Mouse (Mus musculus) T-helper 17 cell (primary cell): ENCODE measurements around the gene Ccdc146.

Experiments
- in situ Hi-C, 2 experiments: fragments of 300-600 bp; cut with MboI, MseI; formaldehyde crosslinking; loops; 1 replicate in 1 of 2; 2 replicates in 1 of 2; pipeline ENCODE4 v1.15.1; 2025; ENCODE audit warnings: high pct_unique_total_duplicates in 2 of 2

Gene Ccdc146

DNA sequence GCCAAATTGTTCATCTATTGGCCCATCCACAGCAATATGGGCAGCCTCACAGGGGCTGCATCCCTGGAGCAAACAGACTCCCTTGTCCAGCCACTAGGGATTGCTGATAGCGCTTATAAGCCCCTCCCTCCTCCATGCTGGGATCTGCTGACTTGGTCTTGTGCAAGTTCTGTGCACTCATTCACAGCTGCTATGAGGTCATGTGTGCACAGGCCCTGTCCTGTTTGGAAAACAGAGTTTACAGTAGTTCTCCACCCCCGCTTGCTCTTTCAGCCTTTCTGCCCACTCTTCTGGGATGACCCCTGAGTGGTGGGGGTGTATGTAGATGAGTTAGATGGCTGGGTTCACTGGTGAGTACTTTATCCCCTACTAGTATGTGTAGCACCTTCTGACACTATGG lies 157.4 kb downstream of the Ccdc146 start:
- in situ Hi-C loops = loop anchor here in 1 of 2 experiments (5.0 kb wide), 1 partner anchor 320 kb away; no protein-coding TSS in a partner anchor

DNA sequence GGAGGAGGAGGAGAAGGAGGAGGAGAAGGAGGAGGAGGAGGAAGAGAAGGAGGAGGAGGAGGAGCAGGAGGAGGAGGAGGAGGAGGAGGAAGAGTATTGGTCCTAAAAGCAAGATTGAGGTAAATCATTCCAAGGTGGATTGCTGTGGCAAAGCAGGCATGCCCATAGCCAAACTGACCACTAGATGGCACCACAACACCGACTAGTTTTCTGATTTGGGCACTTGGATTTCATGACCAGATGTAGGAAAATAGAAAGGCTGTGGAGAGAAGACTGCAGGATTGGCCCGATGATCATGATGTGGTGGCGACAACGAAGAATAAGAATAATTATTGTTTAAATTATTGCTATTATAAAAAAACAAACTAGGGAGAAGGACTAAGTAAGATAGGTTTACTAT lies 159.4 kb downstream of the Ccdc146 start:
- in situ Hi-C loops = loop anchor here in 1 of 2 experiments (5.0 kb wide), 1 partner anchor 322 kb away; no protein-coding TSS in a partner anchor

DNA sequence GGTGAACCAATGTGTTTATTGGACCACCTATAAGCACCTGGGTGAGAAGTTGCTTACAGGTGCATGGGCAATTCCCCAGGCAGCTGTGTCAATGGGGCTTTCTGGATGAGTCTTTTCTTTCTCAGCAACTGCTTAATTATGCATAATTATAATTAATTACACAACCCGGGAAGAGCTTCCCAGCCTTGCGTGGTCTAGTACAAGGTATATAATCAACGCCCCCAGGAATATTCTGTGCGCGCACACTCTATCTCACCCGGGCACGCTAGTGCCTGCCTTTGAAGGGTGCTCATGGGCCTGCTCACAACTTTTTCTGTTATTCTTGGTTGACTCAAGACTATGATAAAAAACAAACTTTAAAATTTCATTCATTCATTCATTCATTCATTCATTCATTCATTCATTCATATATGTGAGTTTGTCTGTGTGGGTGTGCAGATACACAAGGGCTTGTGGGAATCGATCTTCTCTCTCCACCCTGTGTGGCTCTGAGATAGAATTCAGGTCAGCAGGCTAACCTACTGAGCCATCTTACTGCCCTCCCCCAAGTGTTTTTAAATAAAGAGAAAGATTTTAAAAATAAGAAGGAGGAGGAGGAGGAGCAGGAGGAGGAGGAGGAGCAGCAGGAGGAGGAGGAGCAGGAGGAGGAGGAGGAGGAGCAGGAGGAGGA lies 160.0 kb downstream of the Ccdc146 start:
- in situ Hi-C loops = loop anchor here (5.0 kb wide), 3 partner anchors 158 to 378 kb away; partner anchors contain the start of genes Ccdc146 (in 1 of the 2) and Fam185a (in 1 of the 2)

DNA sequence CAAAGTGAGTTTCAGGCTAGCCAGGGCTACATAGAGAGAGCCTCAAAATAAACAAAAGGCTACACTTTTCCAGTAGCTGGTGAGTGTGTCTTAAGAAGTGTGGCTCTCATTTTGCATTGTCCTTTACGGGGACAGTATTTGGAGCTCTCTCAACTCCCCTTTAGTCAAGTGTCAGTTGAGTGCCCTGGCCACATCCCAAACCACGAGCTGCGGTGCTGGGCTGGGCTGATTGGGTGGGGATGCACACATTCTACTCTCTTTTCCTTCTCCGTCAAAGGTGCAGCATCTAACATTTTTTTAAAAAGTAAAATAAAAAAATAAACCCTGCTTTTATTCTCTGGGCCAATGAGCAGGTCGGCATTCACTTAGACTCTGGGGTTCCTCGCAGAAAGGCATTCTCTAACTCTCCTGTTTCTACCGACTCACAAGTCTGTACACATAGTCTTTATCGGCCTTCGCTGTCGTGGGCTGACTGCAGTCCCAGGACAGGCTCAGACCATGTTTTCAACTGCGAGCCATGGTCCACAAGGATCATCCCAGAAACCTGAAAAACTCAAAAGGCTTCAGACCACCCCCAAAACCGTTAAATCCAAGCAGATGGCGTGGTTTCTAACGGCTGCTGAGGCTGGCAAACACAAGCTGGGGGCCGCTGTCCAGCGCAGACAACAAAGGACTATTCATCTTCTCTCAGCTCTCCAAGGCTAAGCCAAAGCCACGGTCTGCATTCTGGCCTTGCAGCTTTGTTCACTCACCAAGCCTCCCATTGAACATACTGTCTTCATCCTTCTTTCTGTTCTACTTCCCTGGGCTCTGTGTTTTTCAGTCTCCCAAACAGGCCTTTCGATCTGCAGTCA lies 161.0 kb downstream of the Ccdc146 start:
- in situ Hi-C loops = loop anchor here in 1 of 2 experiments (5.0 kb wide), 2 partner anchors 159 to 379 kb away; partner anchors contain the start of genes Ccdc146 and Fam185a

DNA sequence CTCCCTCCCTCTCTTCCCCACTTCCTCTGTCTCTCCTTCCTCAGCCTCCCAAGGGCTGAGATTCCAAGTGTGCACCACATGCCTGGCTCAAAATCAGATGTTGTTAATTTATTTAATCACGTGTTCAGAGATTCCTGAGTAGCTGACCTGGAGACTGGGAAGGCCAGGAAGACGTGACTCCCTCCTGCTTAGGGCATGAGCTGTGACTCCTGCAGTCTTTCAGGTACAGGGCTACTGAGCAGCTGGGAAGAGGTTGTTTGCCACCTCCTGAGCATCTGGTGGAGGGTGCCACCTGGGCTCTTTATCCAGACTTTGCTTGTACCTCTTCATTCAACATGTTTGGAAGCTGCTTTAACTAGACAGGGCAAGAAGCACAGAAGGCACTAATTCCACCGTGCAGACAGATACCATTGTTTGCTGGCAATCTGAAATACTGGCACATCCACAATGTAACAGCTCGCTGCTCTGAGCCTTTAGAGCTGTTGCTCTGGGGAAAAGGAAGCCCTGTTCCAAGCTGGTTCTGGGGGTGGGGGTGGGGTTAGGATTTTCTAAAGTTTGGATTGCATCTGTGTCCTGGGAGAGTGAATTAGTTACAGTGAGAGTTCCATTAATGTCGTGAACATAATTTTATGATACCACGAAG lies 163.2 kb downstream of the Ccdc146 start:
- in situ Hi-C loops = loop anchor here in 1 of 2 experiments (5.0 kb wide), 2 partner anchors 161 to 381 kb away; partner anchors contain the start of genes Ccdc146 and Fam185a

DNA sequence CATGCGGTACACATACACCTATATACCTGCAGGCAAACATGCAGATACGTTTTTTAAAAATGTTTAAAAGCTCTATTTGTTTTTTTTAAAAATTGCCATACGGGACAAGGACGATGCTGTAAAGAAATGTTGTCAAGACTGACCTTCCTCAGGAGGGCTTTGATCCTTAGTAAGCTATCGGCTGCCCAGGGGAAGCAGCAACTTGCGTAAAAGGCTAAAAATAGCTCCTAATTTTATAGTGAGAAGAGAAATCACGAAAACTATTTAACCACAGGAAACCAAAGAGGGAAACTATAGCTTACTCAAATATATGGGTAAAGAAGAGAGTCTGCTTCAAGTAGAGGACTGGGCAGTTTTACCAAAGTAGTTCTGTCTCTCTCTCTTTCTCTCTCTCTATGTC lies 163.7 kb downstream of the Ccdc146 start:
- in situ Hi-C loops = loop anchor here in 1 of 2 experiments (5.0 kb wide), 2 partner anchors 162 to 382 kb away; partner anchors contain the start of genes Ccdc146 and Fam185a

DNA sequence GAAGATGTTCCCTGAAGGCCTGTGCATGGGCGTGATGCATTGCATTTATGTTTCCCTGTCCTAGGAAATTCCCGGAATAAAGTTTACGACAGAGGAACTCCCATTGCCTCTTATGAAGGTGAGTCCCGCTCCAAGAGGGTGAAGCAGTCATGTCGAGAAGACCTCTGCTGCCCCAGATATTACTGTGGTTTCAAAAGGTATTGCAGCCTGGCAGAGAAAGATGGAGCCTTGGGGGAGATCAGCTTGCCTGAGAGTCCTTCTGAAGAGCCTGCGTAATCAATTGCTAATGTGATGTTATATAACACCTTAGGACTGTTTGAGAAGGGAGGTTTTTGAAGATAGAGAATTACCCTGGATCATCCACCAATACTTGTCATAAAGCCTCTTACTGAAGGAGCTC lies 166.7 kb downstream of the Ccdc146 start:
- in situ Hi-C loops = no loop called here

DNA sequence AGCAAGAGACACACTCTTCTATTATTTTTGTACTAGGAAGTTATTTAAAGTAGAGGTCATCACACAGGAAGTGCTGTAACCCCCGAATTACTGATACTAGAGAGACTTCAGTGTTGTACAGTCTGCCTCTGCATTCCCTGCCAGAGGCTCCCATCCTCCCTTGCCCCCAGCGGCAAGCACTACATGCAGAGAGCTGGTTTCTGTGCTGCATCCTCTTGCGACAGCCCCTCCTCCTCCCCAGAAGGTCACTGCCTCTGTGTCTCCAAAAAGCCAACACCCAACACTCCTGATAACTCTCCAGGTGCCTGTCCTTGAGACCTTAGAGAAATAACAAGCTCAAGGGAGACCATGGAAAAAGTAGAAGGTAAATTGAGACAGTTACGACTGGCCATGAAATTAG lies 167.4 kb downstream of the Ccdc146 start:
- in situ Hi-C loops = no loop called here

DNA sequence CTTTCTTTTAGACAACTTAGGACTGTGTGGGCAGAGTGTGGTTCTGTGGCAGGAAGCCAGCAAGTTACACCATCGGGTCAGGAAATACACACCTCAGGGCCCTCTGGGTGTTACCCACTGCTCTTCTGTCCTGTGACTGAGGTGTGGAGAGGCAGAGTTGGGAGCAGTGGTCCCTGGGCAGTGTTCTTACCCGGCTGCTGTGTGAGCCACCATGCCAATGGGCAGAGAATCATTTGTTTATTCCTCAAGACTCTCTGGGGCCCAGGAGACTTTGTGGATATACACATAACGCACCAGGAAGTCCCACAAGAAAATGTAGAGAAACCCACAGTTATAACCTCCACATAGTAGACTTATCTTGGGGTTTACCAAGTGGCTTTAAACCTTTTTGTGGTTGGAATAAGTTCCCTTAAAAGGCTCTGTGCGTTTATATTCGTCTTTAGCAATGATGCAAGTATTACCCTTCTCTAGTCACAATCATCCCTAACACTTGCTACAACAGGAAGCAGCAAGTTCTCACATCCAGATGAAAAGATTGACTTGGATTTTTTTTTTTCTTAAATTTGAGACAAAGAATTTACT lies 168.8 kb downstream of the Ccdc146 start:
- in situ Hi-C loops = no loop called here

DNA sequence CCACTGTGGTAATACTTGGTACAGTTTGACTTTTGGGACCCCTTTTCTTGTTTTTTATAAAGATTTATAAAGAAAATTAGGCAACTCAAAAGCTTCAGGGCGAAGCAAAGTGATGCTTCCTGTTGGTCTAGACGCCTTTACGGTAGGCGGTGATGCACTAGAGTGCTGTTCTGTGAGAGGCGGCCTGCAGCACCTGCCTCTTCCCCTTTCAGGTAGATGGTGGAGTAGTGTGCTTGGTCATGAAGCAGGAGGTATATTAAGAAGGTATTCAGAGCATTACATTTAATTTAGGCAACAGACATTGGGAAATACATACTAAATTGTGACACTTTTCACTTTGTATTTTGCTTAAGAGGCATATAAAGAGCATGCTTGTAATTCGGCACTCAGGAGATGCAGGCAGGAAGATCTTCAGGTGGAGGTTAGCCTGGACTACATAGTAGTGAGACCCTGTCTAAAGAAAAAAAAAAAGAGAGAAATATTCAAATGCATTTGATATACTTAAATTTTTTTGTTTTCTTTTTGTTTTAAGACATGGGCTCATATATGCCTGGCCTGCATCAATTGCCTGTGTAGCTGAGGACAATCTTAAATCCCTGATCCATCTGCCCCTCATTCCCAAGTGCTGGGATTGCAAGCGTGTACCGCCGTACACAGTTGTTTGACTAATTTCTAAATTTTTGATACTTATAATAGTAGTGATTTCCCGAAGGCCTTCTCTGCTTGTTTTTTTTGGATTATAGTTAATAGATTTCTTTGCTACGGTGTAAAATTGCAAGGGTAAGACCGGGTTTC lies 169.5 kb downstream of the Ccdc146 start:
- in situ Hi-C loops = no loop called here

DNA sequence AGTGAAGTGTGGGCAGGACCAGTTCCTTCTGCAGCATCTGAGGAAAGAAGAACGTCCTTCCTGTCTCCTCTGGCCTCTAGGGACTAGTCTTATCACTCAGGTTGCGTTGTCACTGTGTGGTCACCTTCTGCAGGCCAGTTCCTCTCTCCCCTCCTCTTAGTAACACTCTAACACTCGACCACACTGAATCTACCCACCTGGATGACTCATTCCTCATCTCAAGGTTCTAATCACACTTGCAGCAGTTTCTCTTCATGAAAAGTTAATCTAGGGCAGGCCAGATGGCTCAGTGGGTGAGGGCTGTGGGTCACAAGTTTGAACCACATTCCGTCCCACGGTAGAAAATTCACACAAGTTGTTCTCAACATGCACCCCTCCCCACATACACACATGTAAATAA lies 175.6 kb downstream of the Ccdc146 start:
- in situ Hi-C loops = no loop called here

DNA sequence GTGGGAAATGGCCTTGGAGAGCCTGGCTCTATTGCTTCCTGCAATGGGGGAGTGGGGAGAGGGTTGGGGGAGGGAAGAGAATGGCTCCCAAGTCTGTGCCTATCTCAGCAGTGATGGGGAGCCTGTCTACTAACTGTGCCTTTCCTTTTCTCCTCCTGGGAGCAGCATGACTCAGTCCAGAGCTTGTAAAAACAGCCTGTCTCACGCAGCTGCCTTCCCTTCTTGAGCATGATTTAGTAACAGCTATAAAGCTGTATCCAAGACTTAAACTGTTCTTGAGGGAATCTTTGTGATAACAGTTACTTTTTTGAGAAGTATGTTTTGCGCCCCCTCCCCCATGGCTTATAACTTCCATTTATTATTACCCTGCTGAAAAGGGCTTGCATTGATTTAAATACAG lies 176.6 kb downstream of the Ccdc146 start:
- in situ Hi-C loops = no loop called here

DNA sequence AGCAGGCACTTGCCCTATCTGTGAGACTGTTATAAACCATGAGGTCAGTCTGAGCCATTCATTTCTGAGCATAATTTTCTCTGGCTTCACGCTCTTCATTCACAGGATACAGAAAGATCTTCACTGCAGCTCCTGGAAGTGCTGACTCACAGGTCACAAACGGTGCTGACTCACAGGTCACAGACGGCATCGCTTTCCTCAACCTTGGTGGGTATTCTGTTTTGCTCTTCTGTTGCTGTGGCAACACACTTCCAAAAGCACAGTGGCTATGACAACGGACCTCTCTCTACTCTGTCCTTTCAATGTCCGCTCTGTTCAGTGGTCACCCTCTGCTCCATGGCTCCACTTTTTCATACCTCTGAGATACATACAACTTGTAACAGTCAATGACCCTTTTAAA lies 177.7 kb downstream of the Ccdc146 start:
- in situ Hi-C loops = no loop called here

DNA sequence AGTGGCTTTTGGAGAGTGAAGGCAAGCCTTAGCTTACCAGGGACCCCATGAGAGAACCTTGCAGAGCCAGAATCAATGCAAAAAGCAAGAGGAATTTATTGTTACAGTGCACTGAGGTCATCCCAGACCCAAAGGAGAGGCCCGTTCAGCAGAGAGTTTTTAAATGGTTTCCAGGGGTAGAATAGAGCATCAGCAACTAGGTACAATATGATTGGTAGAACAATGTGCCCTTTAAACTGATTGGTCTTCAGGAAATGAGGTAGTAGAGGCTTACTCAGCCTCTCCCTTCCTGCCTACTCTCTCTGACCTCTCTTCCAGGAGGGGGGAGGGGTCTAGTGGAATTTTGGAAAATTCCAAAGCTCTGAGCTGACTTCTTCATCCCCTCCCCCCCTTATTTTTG lies 179.2 kb downstream of the Ccdc146 start:
- in situ Hi-C loops = no loop called here

DNA sequence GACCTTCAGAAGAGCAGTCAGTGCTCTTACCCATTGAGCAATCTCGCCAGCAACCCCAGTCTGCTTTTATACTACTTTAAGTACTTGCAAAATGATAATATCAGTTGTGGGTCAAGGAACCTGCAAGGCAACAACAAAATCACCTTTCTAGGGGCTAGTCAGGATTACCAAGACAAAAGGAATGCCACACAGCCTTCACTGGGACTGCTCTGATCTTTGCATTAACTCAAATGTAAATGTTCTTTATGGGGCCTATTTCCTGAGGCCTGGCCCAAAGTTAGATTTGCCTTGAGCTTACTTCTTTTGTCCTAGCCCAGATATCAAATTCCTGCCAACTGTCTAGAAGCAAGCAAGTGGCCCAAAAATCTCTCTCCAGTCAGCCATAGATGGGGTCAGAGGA lies 179.9 kb downstream of the Ccdc146 start:
- in situ Hi-C loops = no loop called here
